Mouse (Mus musculus) spleen, adult 2 months (tissue): ENCODE measurements around the gene Gpi1.

Experiments used
- CTCF ChIP-seq: fragments of 200-500 bp; IDR thresholded peaks from 2 replicates; pipeline ENCODE4 v1.5.1; 2011; ENCODE audit warnings: mild to moderate bottlenecking, inconsistent platforms; ENCODE audit not compliant: insufficient read depth, insufficient read length, insufficient replicate concordance; ENCODE audit errors: extremely low read depth
- POLR2A ChIP-seq: fragments of 200-500 bp; IDR thresholded peaks from 2 replicates; pipeline ENCODE4 v1.6.1; 2011; ENCODE audit warnings: low read depth, low read length, inconsistent platforms

DNA sequence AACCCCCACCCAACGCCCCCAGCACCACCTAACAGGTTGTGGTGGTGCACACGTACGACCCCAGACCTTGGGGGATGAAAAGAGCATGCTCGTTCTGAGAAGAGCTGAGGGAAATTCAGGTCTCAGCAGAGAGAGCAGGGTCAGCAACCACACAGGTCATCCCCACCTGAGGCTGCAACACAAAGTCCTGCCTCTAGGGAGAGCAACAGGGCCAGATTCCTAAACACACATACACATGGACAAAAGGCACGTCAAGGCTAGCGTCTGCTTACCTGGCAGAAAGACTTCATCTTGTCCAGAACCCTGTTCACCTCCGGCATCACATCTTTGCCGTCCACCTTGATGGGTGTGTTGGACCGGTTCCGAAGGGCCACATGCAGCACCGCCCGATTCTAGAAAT, 3.3 kb downstream of the Gpi1 start:
- TF ChIP-seq POLR2A (no peak), CTCF (no peak)
